Mouse (Mus musculus) hematopoietic stem cell, adult 5-6 weeks (primary cell): Measurements from ENCODE around the gene Mapt. TPM values are rescaled to one million over a fixed set of nuclear protein-coding genes. Genes with fewer than 3 reads are reported as not detected.
A peak's percentile ranks its signal among the peaks of the same experiment; 100 is the strongest.

Experiments used
- ATAC-seq, 2 experiments: fragments of 125-278 bp in 1 of 2; replicated peaks in 1 of 2; 2 replicates each; pipeline ENCODE4 v1.8.0; 2016 to 2017; ENCODE audit warnings: inconsistent platforms in 2 of 2, mild to moderate bottlenecking in 2 of 2, moderate number of reproducible peaks in 2 of 2, low read depth in 1 of 2, moderate TSS enrichment in 1 of 2; ENCODE audit not compliant: low FRiP score in 2 of 2, poor library complexity in 2 of 2, severe bottlenecking in 2 of 2, insufficient read depth in 1 of 2, low TSS enrichment in 1 of 2
- total RNA-seq: library from RNA; stranded (forward); fragments of 172-1452, 232-1000 nt; gene quantifications from 2 replicates; pipeline ENCODE4 v1.2.3, GENCODE M21; 2017

Mapt gene
- total RNA-seq, 1 experiment from 2014 or later: not detected

GRCm38 (mm10) chr11:104322142-104322541, 91.0 kb downstream of the Mapt start:
- ATAC-seq: no peak

GRCm38 (mm10) chr11:104327462-104327861, 96.3 kb downstream of the Mapt start:
- no peak for ATAC-seq

GRCm38 (mm10) chr11:104327946-104328345, 96.8 kb downstream of the Mapt start:
- no peak for ATAC-seq

GRCm38 (mm10) chr11:104329185-104329926, 98.2 kb downstream of the Mapt start:
- ATAC-seq: no peak

GRCm38 (mm10) chr11:104330151-104330550, 99.0 kb downstream of the Mapt start:
- ATAC-seq: no peak

GRCm38 (mm10) chr11:104331208-104331607, 100.0 kb downstream of the Mapt start:
- ATAC-seq: no peak

GRCm38 (mm10) chr11:104332105-104332504, 100.9 kb downstream of the Mapt start:
- no peak for ATAC-seq

GRCm38 (mm10) chr11:104334115-104334514, 102.9 kb downstream of the Mapt start:
- ATAC-seq: no peak

GRCm38 (mm10) chr11:104334946-104335345, 103.8 kb downstream of the Mapt start:
- no peak for ATAC-seq

- no peak for ATAC-seq
These were observed 115.7 kb downstream of the Mapt start for GRCm38 (mm10) chr11:104346931-104347330.

GRCm38 (mm10) chr11:104361790-104362189, 130.6 kb downstream of the Mapt start:
- ATAC-seq: peak; percentile 59 to 71

- ATAC-seq: no peak
These were observed 131.5 kb downstream of the Mapt start for GRCm38 (mm10) chr11:104362704-104363103.

GRCm38 (mm10) chr11:104363823-104364600, 132.8 kb downstream of the Mapt start:
- ATAC-seq: no peak

GRCm38 (mm10) chr11:104367486-104368190, 136.4 kb downstream of the Mapt start:
- peak; percentile 78 to 87 for ATAC-seq

GRCm38 (mm10) chr11:104376291-104376690, 145.1 kb downstream of the Mapt start:
- no peak for ATAC-seq

GRCm38 (mm10) chr11:104379635-104380034, 148.4 kb downstream of the Mapt start:
- no peak for ATAC-seq
